Mouse (Mus musculus) lung, postnatal 0 days (tissue): Measurements from ENCODE around the gene Otud1.

Experiments used
- CTCF ChIP-seq: IDR thresholded peaks from 2 replicates; pipeline ENCODE4 v1.5.1; 2016; ENCODE audit warnings: antibody characterized with exemption, mild to moderate bottlenecking
- EP300 ChIP-seq: IDR thresholded peaks from 2 replicates; pipeline ENCODE4 v1.6.1; 2016; ENCODE audit warnings: antibody characterized with exemption, mild to moderate bottlenecking, control low read depth

DNA sequence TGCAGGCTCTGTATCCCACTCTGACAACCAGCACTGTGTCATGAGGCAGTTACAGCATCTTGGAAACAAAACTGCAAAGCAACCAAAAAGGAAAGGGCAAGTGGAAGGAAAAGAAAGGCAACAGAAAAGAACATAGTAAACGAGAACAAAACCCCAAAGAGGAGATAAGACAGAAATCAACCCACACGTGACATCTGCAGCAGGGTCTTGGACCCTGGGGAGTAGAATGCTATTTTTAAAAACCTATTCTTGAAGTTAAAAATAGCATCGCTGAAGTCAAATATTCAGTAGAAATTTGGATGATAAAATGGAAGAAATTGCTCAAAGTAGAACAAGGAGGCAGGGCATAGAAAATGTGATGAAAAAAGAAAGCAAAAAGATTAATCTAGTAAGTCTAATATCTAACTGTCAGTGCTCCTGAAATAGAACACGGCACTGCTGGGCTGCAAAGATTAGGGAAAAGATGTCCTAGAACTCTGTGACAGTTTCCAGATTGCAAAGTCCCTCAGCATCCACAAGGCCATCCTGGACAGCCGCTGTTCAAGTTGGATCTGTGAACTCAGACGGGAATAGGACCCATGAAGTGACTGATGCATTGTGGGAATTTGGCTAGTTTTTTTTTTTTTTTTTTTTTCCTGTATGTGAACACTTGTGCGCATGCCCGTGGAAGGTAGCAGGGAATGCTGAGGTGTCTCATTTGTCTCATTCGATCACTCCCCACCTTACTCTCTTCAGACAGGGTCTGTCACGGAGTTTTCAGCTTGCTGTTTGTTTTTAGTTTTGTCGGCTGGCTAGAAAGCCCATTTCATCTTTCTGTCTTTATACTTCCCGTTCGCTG lies 13.5 kb downstream of the Otud1 start:
- TF ChIP-seq CTCF (no peak), EP300 (no peak)
